Comparison of ENCODE assay signal across 11 mouse cellular contexts in genomic region chr8:125819797-125820196, GRCm38 (mm10).
DNase-seq lines count a peak whose midpoint lies in the region; ATAC-seq lines count a peak whose summit lies in the region.
"Had no signal": no experiment of that assay in that cellular context is flagged by ENCODE, and none has a peak within 500 bp of the region (broad histone marks: within the 10 kb centered on the region; RNA-seq: fewer than 3 reads in every experiment).

No protein-coding gene starts in this region.

- no peak overlapping the region for H3K27ac ChIP-seq in heart, embryonic 11.5 days (ENCODE audit: low read depth, low read length)
- H3K27ac ChIP-seq: embryonic facial prominence, embryonic 12.5 days; kidney, embryonic 15.5 days; midbrain, embryonic 10.5 days had no signal

- peaks cover 6% of the 10 kb centered on the region; the same call in 1 of the 2 replicates for H3K4me1 ChIP-seq in heart, embryonic 11.5 days (ENCODE audit: control insufficient read depth, insufficient read depth, low read length)
- H3K4me1 ChIP-seq: embryonic facial prominence, embryonic 12.5 days; midbrain, embryonic 10.5 days had no signal

- DNase-seq in heart, postnatal 4 days: peak; percentile 29
- DNase-seq in left cerebral cortex, adult 9 months (ENCODE audit: low spot score in 2 of 2): peak; percentile 35 to 80
- DNase-seq in lung, postnatal 4 days: peak; percentile 70 to 82
- no peak for DNase-seq in thymus, postnatal 4 days
- DNase-seq in c-Kit-positive CD71-positive TER-119-positive erythroid progenitor cells, embryonic 14.5 days (ENCODE audit: low spot score): no peak
- DNase-seq in adrenal gland, postnatal 10 days: no peak

- no peak for ATAC-seq in heart, embryonic 11.5 days (replicated peaks; ENCODE audit: insufficient number of reproducible peaks, low FRiP score, low TSS enrichment)
- ATAC-seq in frontal cortex, adult (ENCODE audit: low TSS enrichment): peak; percentile 80

- no peaks in the 10 kb centered on the region for H3K36me3 ChIP-seq in heart, embryonic 11.5 days (ENCODE audit: control insufficient read depth, insufficient read depth, low read length)
- H3K36me3 ChIP-seq: embryonic facial prominence, embryonic 12.5 days; kidney, embryonic 15.5 days; midbrain, embryonic 10.5 days had no signal

- H3K4me3 ChIP-seq in heart, embryonic 11.5 days (ENCODE audit: low read depth, low read length): no peak overlapping the region
- H3K4me3 ChIP-seq: embryonic facial prominence, embryonic 12.5 days; kidney, embryonic 15.5 days; midbrain, embryonic 10.5 days had no signal

- H3K9ac ChIP-seq in heart, embryonic 11.5 days (ENCODE audit: low read depth, low read length): no peak overlapping the region
- H3K9ac ChIP-seq: embryonic facial prominence, embryonic 12.5 days; kidney, embryonic 15.5 days had no signal

- H3K27me3 ChIP-seq in heart, embryonic 11.5 days (ENCODE audit: control insufficient read depth, insufficient read depth, low read length): no peaks in the 10 kb centered on the region
- H3K27me3 ChIP-seq: embryonic facial prominence, embryonic 12.5 days; kidney, embryonic 15.5 days had no signal

- H3K9me3 ChIP-seq in heart, embryonic 11.5 days (replicated peaks; ENCODE audit: control insufficient read depth, low read length): peaks cover 3% of the 10 kb centered on the region; the same call in 1 of the 2 replicates
- H3K9me3 ChIP-seq: embryonic facial prominence, embryonic 12.5 days had no signal

- H3K4me2 ChIP-seq in heart, embryonic 11.5 days: no peak overlapping the region
- H3K4me2 ChIP-seq: embryonic facial prominence, embryonic 12.5 days; kidney, embryonic 15.5 days had no signal

- 47% methylated on average over 7 of the region's 7 CpGs for whole genome bisulfite sequencing in heart, embryonic 11.5 days (ENCODE audit: insufficient replicate concordance)

Comparison
In these comparisons a context has a peak if more than half of its experiments do, and no peak if none do; other contexts are left out.
1. DNase-seq: peak in heart, postnatal 4 days (single experiment), left cerebral cortex, adult 9 months (2 of 2) and lung, postnatal 4 days (2 of 2); none in thymus, postnatal 4 days (single experiment), c-Kit-positive CD71-positive TER-119-positive erythroid progenitor cells, embryonic 14.5 days (single experiment) and adrenal gland, postnatal 10 days (single experiment).